Mouse (Mus musculus): ENCODE measurements around the gene Vmn1r30. TPM values are rescaled to one million over a fixed set of nuclear protein-coding genes. Genes with fewer than 3 reads are reported as not detected.

The Vmn1r30 gene
- total RNA-seq (2021) = not detected

- DNase-seq = no peak
Measured at GRCm38 (mm10) chr6:58443285-58443684, at the start of gene Vmn1r30. Gene Vmn1r30 (minus strand): TSS chr6:58443385.

- no peak for DNase-seq
Measured at GRCm38 (mm10) chr6:58475230-58475629, 32.0 kb upstream of the Vmn1r30 start, which contains the start of gene Vmn1r31. Gene Vmn1r31 (minus strand): TSS chr6:58475330.

Other genes with a start within 250 kb of the Vmn1r30 start
- not detected for gene Vmn1r27, start 224.6 kb downstream of the Vmn1r30 start, total RNA-seq (2021)
- not detected for gene Vmn1r28, start 181.3 kb downstream of the Vmn1r30 start, total RNA-seq (2021)
- not detected for gene Vmn1r29, start 141.8 kb downstream of the Vmn1r30 start, total RNA-seq (2021)
- not detected for gene Vmn1r31, start 31.9 kb upstream of the Vmn1r30 start, total RNA-seq (2021)
- 10 to 100 TPM; 42.0 to 51.8 TPM for gene Abcg2, start 141.1 kb upstream of the Vmn1r30 start, total RNA-seq (2021)

Measured in heart, postnatal 4 days (tissue).